Mouse (Mus musculus) heart, embryonic 10.5 days (tissue): Measurements from ENCODE around the gene Galk1. TPM values are rescaled to one million over a fixed set of nuclear protein-coding genes. Genes with fewer than 3 reads are reported as not detected.
A peak's percentile ranks its signal among the peaks of the same experiment; 100 is the strongest.
"Not testable (repeated sequence)": the region's sequence is repeated elsewhere in the genome, so short reads cannot be mapped to it uniquely, and the experiment has no call there.

Source experiments
- DNase-seq: peaks from one replicate; pipeline ENCODE4 v3.0.0-alpha.2; 2017; ENCODE audit warnings: low spot score
- H3K27ac ChIP-seq: fragments of 300-500 bp; sonication (generic); 2 replicates; pipeline ENCODE4 v1.5.1; 2016; ENCODE audit warnings: mild to moderate bottlenecking
- H3K27me3 ChIP-seq: fragments of 300-500 bp; sonication (generic); 2 replicates; pipeline ENCODE4 v1.6.1; 2016; ENCODE audit warnings: mild to moderate bottlenecking; ENCODE audit not compliant: poor library complexity, insufficient read depth, severe bottlenecking
- H3K36me3 ChIP-seq: fragments of 300-500 bp; sonication (generic); 2 replicates; pipeline ENCODE4 v1.6.1; 2016; ENCODE audit warnings: mild to moderate bottlenecking, moderate library complexity
- H3K4me1 ChIP-seq: fragments of 300-500 bp; sonication (generic); 2 replicates; pipeline ENCODE4 v1.6.1; 2016; ENCODE audit warnings: mild to moderate bottlenecking
- H3K4me3 ChIP-seq: fragments of 300-500 bp; sonication (generic); 2 replicates; pipeline ENCODE4 v1.5.1; 2016; ENCODE audit warnings: mild to moderate bottlenecking, moderate library complexity
- H3K9me3 ChIP-seq: fragments of 300-500 bp; sonication (generic); 2 replicates; pipeline ENCODE4 v1.6.1; 2016; ENCODE audit warnings: mild to moderate bottlenecking, moderate library complexity
- WGBS: fragments of 180-500 bp; shearing (Covaris S2); methylation state at CpG from one replicate; pipeline ENCODE4 v1.1.7; 2016; 5-methylcytosine and 5-hydroxymethylcytosine counted together
- polyA plus RNA-seq: library from polyadenylated mRNA; unstranded; fragments of >200 nt; fragmentation: Nextera tagmentation; extraction: Ambion mirVana; gene quantifications from 2 replicates; pipeline ENCODE4 v1.2.1, GENCODE M21; 2016

Galk1 gene
- polyA plus RNA-seq, 1 experiment from 2014 or later, result 273 TPM

- DNase-seq, result no peak
- Histone ChIP-seq H3K27me3 (no peaks in the 10 kb centered on the region), H3K4me1 (peaks cover 9% of the 10 kb centered on the region), H3K9me3 (no peaks in the 10 kb centered on the region), H3K4me3 (no peak overlapping the region), H3K27ac (no peak overlapping the region), H3K36me3 (peaks cover 13% of the 10 kb centered on the region; the same call in 1 of the 2 replicates)
- WGBS, result 77% methylated on average over 9 of the region's 9 CpGs
Observed at GRCm38 (mm10) chr11:116028177-116028865, 15.8 kb upstream of the Galk1 start.

GRCm38 (mm10) chr11:116027756-116028155, 15.2 kb upstream of the Galk1 start, which contains the start of gene H3f3b:
Gene H3f3b, minus strand, starts transcription at chr11:116027962.
- Histone ChIP-seq H3K36me3 (peaks cover 15% of the 10 kb centered on the region; the same call in 1 of the 2 replicates), H3K4me3 (no peak within 1 kb of the TSS), H3K9me3 (no peaks in the 10 kb centered on the region), H3K27me3 (no peaks in the 10 kb centered on the region), H3K4me1 (peaks cover 9% of the 10 kb centered on the region), H3K27ac (no peak within 1 kb of the TSS; the same call in 1 of the 2 replicates)
- DNase-seq, result no peak
- WGBS, result 70% methylated on average over 4 of the region's 4 CpGs

- no peak overlapping the region for H3K4me3 ChIP-seq
Observed at GRCm38 (mm10) chr11:116025056-116025845, 12.7 kb upstream of the Galk1 start.

GRCm38 (mm10) chr11:116024356-116024808, 11.9 kb upstream of the Galk1 start:
- H3K9me3 ChIP-seq, result no peaks in the 10 kb centered on the region
- peaks cover 24% of the 10 kb centered on the region for H3K36me3 ChIP-seq
- peak overlapping the region; percentile 99 for H3K27ac ChIP-seq
- DNase-seq, result peak; percentile 100
- H3K4me1 ChIP-seq, result no peaks in the 10 kb centered on the region
- H3K4me3 ChIP-seq, result peak overlapping the region; percentile 96
- under 1% methylated on average over 37 of the region's 37 CpGs for WGBS
- no peaks in the 10 kb centered on the region for H3K27me3 ChIP-seq

More at GRCm38 (mm10) chr11:116025056-116025845, 12.7 kb upstream of the Galk1 start:
- H3K27me3 ChIP-seq, result no peaks in the 10 kb centered on the region
- DNase-seq, result no peak
- H3K27ac ChIP-seq, result peak overlapping the region; percentile 99; the same call in 1 of the 2 replicates
- peaks cover 24% of the 10 kb centered on the region for H3K36me3 ChIP-seq
- WGBS, result 81% methylated on average over 3 of the region's 3 CpGs
- H3K4me1 ChIP-seq, result no peaks in the 10 kb centered on the region
- no peaks in the 10 kb centered on the region for H3K9me3 ChIP-seq

- peak overlapping the region; percentile 96 for H3K4me3 ChIP-seq
- H3K36me3 ChIP-seq, result peaks cover 24% of the 10 kb centered on the region
- H3K27ac ChIP-seq, result peak overlapping the region; percentile 99
- no peaks in the 10 kb centered on the region for H3K4me1 ChIP-seq
- peak; percentile 89 for DNase-seq
- under 1% methylated on average over 57 of the region's 57 CpGs for WGBS
- no peaks in the 10 kb centered on the region for H3K27me3 ChIP-seq
- no peaks in the 10 kb centered on the region for H3K9me3 ChIP-seq
Observed at GRCm38 (mm10) chr11:116023771-116024355, 11.3 kb upstream of the Galk1 start.

- H3K27me3 ChIP-seq, H3K9me3 ChIP-seq, H3K4me1 ChIP-seq, DNase-seq: not testable (repeated sequence)
- peaks cover 24% of the 10 kb centered on the region for H3K36me3 ChIP-seq
- WGBS, result 8% methylated on average over 18 of the region's 18 CpGs
- peak overlapping the region; percentile 99 for H3K27ac ChIP-seq
- H3K4me3 ChIP-seq, result peak overlapping the region; percentile 96
Observed at GRCm38 (mm10) chr11:116023074-116023770, 10.7 kb upstream of the Galk1 start.

GRCm38 (mm10) chr11:116022256-116022780, 9.8 kb upstream of the Galk1 start:
- no peak for DNase-seq

GRCm38 (mm10) chr11:116021328-116022220, 9.1 kb upstream of the Galk1 start:
- DNase-seq, result no peak
- Histone ChIP-seq H3K36me3 (peaks cover 24% of the 10 kb centered on the region), H3K27ac (no peak overlapping the region), H3K4me3 (no peak overlapping the region; the same call in 1 of the 2 replicates), H3K9me3 (no peaks in the 10 kb centered on the region), H3K27me3 (no peaks in the 10 kb centered on the region), H3K4me1 (no peaks in the 10 kb centered on the region)
- WGBS, result 77% methylated on average over 6 of the region's 6 CpGs

More at GRCm38 (mm10) chr11:116022256-116022780, 9.8 kb upstream of the Galk1 start:
- Histone ChIP-seq H3K9me3 (no peaks in the 10 kb centered on the region), H3K4me1 (no peaks in the 10 kb centered on the region), H3K4me3 (peak overlapping the region; percentile 39), H3K36me3 (peaks cover 24% of the 10 kb centered on the region), H3K27me3 (no peaks in the 10 kb centered on the region), H3K27ac (no peak overlapping the region)
- 83% methylated on average over 4 of the region's 4 CpGs for WGBS

GRCm38 (mm10) chr11:116020519-116020922, 8.0 kb upstream of the Galk1 start:
- no peaks in the 10 kb centered on the region for H3K9me3 ChIP-seq
- peaks cover 24% of the 10 kb centered on the region for H3K36me3 ChIP-seq
- DNase-seq, result no peak
- WGBS, result 38% methylated on average over 1 of the region's 1 CpGs
- 0 out of 2 replicates have a peak overlapping the region, but pooled peaks have one; percentile 12 for H3K4me3 ChIP-seq
- no peaks in the 10 kb centered on the region for H3K27me3 ChIP-seq
- no peaks in the 10 kb centered on the region for H3K4me1 ChIP-seq
- H3K27ac ChIP-seq, result no peak overlapping the region

- 75% methylated on average over 2 of the region's 2 CpGs for WGBS
- H3K27me3 ChIP-seq, result no peaks in the 10 kb centered on the region
- no peak for DNase-seq
- peaks cover 24% of the 10 kb centered on the region for H3K36me3 ChIP-seq
- 0 out of 2 replicates have a peak overlapping the region, but pooled peaks have one; percentile 12 for H3K4me3 ChIP-seq
- H3K4me1 ChIP-seq, result no peaks in the 10 kb centered on the region
- H3K9me3 ChIP-seq, result no peaks in the 10 kb centered on the region
- H3K27ac ChIP-seq, result no peak overlapping the region
Observed at GRCm38 (mm10) chr11:116019976-116020411, 7.5 kb upstream of the Galk1 start.

GRCm38 (mm10) chr11:116019360-116019791, 6.9 kb upstream of the Galk1 start:
- H3K4me1 ChIP-seq, result no peaks in the 10 kb centered on the region
- H3K36me3 ChIP-seq, result peaks cover 24% of the 10 kb centered on the region
- DNase-seq, result no peak
- no peak overlapping the region for H3K4me3 ChIP-seq
- H3K9me3 ChIP-seq, result no peaks in the 10 kb centered on the region
- no peaks in the 10 kb centered on the region for H3K27me3 ChIP-seq
- H3K27ac ChIP-seq, result no peak overlapping the region
- WGBS, result 64% methylated on average over 1 of the region's 1 CpGs
